Mouse (Mus musculus) hindlimb bud, embryonic 11.5 days (tissue): ENCODE data around the gene Fgfbp1.

ENCODE experiments used
- DNase-seq: peaks from one replicate; pipeline ENCODE4 v3.0.0-alpha.2; 2012; ENCODE audit warnings: low read depth, low spot score; ENCODE audit errors: extremely low spot score

The Fgfbp1 gene

DNA sequence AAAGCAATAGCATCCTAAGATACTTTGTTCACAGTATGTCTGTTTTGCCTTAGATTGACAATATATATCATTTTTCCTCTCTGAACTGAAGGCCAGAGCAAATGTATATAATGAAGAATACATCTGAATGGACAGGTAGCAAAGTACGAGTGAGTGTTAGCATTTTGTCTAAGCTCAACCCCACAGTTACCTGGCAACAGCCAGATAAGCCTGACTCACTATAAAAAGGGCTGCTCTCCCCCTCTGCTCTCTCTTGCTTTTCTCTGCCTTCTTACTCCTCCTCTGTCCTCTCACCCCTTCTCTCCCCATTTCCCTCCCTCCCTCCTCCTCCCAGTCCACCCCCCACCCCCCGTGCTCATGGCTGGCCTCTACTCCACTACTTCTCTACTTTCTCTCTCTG, 48.3 kb downstream of the Fgfbp1 start:
- DNase-seq, result no peak
